Mouse (Mus musculus): ENCODE measurements around the gene Cdc42bpg. TPM values are rescaled to one million over a fixed set of nuclear protein-coding genes. Genes with fewer than 3 reads are reported as not detected.

Cdc42bpg gene
- total RNA-seq (2014; rRNA removed) (3.1 and 4.6 TPM in 2 replicates), polyA plus RNA-seq (2012; rRNA removed) (6.7 and 7.3 TPM in 2 replicates)

- H3K4me1 ChIP-seq (ENCODE audit: control insufficient read depth, insufficient read depth, low read length), result peaks cover 13% of the 10 kb centered on the region
Observed at GRCm38 (mm10) chr19:6306137-6306551, at the start of gene Cdc42bpg. Gene Cdc42bpg, plus strand, starts transcription at chr19:6306456.

GRCm38 (mm10) chr19:6260428-6260827 lies 45.8 kb upstream of the Cdc42bpg start:
- Histone ChIP-seq H3K27ac (replicated peaks; ENCODE audit: insufficient read depth, low read depth, low read length) (no peak overlapping the region), H3K36me3 (ENCODE audit: control insufficient read depth, insufficient read depth, low read length) (peaks cover 11% of the 10 kb centered on the region), H3K27me3 (ENCODE audit: control insufficient read depth, insufficient read depth, low read length) (no peaks in the 10 kb centered on the region), H3K4me1 (ENCODE audit: control insufficient read depth, insufficient read depth, low read length) (peaks cover 11% of the 10 kb centered on the region), H3K9ac (ENCODE audit: low read depth, low read length) (no peak overlapping the region), H3K79me2 (ENCODE audit: control insufficient read depth, insufficient read depth, low read length) (peaks cover 9% of the 10 kb centered on the region; the same call in 1 of the 2 replicates), H3K4me3 (ENCODE audit: insufficient read depth, low read depth, low read length) (no peak overlapping the region)
- no peak for TF ChIP-seq POLR2A (IDR thresholded peaks at IDR 0.05; ENCODE audit: extremely low read depth, insufficient read depth, low read length)
- peak; percentile 57 for TF ChIP-seq CTCF (IDR thresholded peaks at IDR 0.05; ENCODE audit: low read depth, low read length)
- DNase-seq (ENCODE audit: extremely low read depth, low read depth, low spot score), result no peak
- 87% methylated on average over 2 of the region's 2 CpGs for WGBS

More at GRCm38 (mm10) chr19:6306137-6306551, at the start of gene Cdc42bpg:
- Histone ChIP-seq H3K27ac (replicated peaks; ENCODE audit: insufficient read depth, low read depth, low read length) (peak within 1 kb of the TSS; percentile 48), H3K79me2 (ENCODE audit: control insufficient read depth, insufficient read depth, low read length) (no peaks in the 10 kb centered on the region), H3K9ac (ENCODE audit: low read depth, low read length) (peak within 1 kb of the TSS; percentile 89), H3K27me3 (ENCODE audit: control insufficient read depth, insufficient read depth, low read length) (no peaks in the 10 kb centered on the region), H3K4me3 (ENCODE audit: insufficient read depth, low read depth, low read length) (peak within 1 kb of the TSS; percentile 66), H3K36me3 (ENCODE audit: control insufficient read depth, insufficient read depth, low read length) (no peaks in the 10 kb centered on the region)
- peak; percentile 61 for DNase-seq (ENCODE audit: extremely low read depth, low read depth, low spot score)
- no peak for TF ChIP-seq POLR2A (IDR thresholded peaks at IDR 0.05; ENCODE audit: extremely low read depth, insufficient read depth, low read length)
- TF ChIP-seq CTCF (IDR thresholded peaks at IDR 0.05; ENCODE audit: low read depth, low read length), result no peak
- 3% methylated on average over 36 of the region's 38 CpGs for WGBS

GRCm38 (mm10) chr19:6260946-6261345 lies 45.3 kb upstream of the Cdc42bpg start:
- Histone ChIP-seq H3K4me1 (ENCODE audit: control insufficient read depth, insufficient read depth, low read length) (peaks cover 14% of the 10 kb centered on the region), H3K27me3 (ENCODE audit: control insufficient read depth, insufficient read depth, low read length) (no peaks in the 10 kb centered on the region), H3K9ac (ENCODE audit: low read depth, low read length) (no peak overlapping the region), H3K27ac (replicated peaks; ENCODE audit: insufficient read depth, low read depth, low read length) (no peak overlapping the region), H3K79me2 (ENCODE audit: control insufficient read depth, insufficient read depth, low read length) (peaks cover 9% of the 10 kb centered on the region; the same call in 1 of the 2 replicates), H3K36me3 (ENCODE audit: control insufficient read depth, insufficient read depth, low read length) (peaks cover 8% of the 10 kb centered on the region), H3K4me3 (ENCODE audit: insufficient read depth, low read depth, low read length) (no peak overlapping the region)
- WGBS, result 80% methylated on average over 4 of the region's 4 CpGs
- TF ChIP-seq POLR2A (IDR thresholded peaks at IDR 0.05; ENCODE audit: extremely low read depth, insufficient read depth, low read length) (no peak), CTCF (IDR thresholded peaks at IDR 0.05; ENCODE audit: low read depth, low read length) (peak; percentile 55)
- DNase-seq (ENCODE audit: extremely low read depth, low read depth, low spot score), result no peak

GRCm38 (mm10) chr19:6261379-6261778 lies 44.9 kb upstream of the Cdc42bpg start:
- H3K27ac ChIP-seq (replicated peaks; ENCODE audit: insufficient read depth, low read depth, low read length), result no peak overlapping the region
- H3K4me3 ChIP-seq (ENCODE audit: insufficient read depth, low read depth, low read length), result no peak overlapping the region
- H3K36me3 ChIP-seq (ENCODE audit: control insufficient read depth, insufficient read depth, low read length), result peaks cover 8% of the 10 kb centered on the region
- TF ChIP-seq POLR2A (IDR thresholded peaks at IDR 0.05; ENCODE audit: extremely low read depth, insufficient read depth, low read length) (no peak), CTCF (IDR thresholded peaks at IDR 0.05; ENCODE audit: low read depth, low read length) (no peak)
- WGBS, result 94% methylated on average over 14 of the region's 14 CpGs
- H3K27me3 ChIP-seq (ENCODE audit: control insufficient read depth, insufficient read depth, low read length), result no peaks in the 10 kb centered on the region
- no peak for DNase-seq (ENCODE audit: extremely low read depth, low read depth, low spot score)
- peaks cover 16% of the 10 kb centered on the region for H3K4me1 ChIP-seq (ENCODE audit: control insufficient read depth, insufficient read depth, low read length)
- no peak overlapping the region for H3K9ac ChIP-seq (ENCODE audit: low read depth, low read length)
- H3K79me2 ChIP-seq (ENCODE audit: control insufficient read depth, insufficient read depth, low read length), result peaks cover 9% of the 10 kb centered on the region; the same call in 1 of the 2 replicates

- no peaks in the 10 kb centered on the region for H3K27me3 ChIP-seq (ENCODE audit: control insufficient read depth, insufficient read depth, low read length)
- no peak overlapping the region for H3K4me3 ChIP-seq (ENCODE audit: insufficient read depth, low read depth, low read length)
- H3K9ac ChIP-seq (ENCODE audit: low read depth, low read length), result no peak overlapping the region
- WGBS, result 64% methylated on average over 7 of the region's 7 CpGs
- peaks cover 19% of the 10 kb centered on the region for H3K4me1 ChIP-seq (ENCODE audit: control insufficient read depth, insufficient read depth, low read length)
- peaks cover 9% of the 10 kb centered on the region; the same call in 1 of the 2 replicates for H3K79me2 ChIP-seq (ENCODE audit: control insufficient read depth, insufficient read depth, low read length)
- TF ChIP-seq CTCF (IDR thresholded peaks at IDR 0.05; ENCODE audit: low read depth, low read length) (peak; percentile 98), POLR2A (IDR thresholded peaks at IDR 0.05; ENCODE audit: extremely low read depth, insufficient read depth, low read length) (no peak)
- peaks cover 4% of the 10 kb centered on the region; the same call in 1 of the 2 replicates for H3K36me3 ChIP-seq (ENCODE audit: control insufficient read depth, insufficient read depth, low read length)
- peak overlapping the region; percentile 82 for H3K27ac ChIP-seq (replicated peaks; ENCODE audit: insufficient read depth, low read depth, low read length)
- peak; percentile 62 for DNase-seq (ENCODE audit: extremely low read depth, low read depth, low spot score)
Observed at GRCm38 (mm10) chr19:6262222-6262621, 44.0 kb upstream of the Cdc42bpg start.

- peak; percentile 93 for DNase-seq (ENCODE audit: extremely low read depth, low read depth, low spot score)
- H3K4me1 ChIP-seq (ENCODE audit: control insufficient read depth, insufficient read depth, low read length), result peaks cover 24% of the 10 kb centered on the region
- TF ChIP-seq CTCF (IDR thresholded peaks at IDR 0.05; ENCODE audit: low read depth, low read length) (no peak), POLR2A (IDR thresholded peaks at IDR 0.05; ENCODE audit: extremely low read depth, insufficient read depth, low read length) (peak; percentile 94)
- H3K27me3 ChIP-seq (ENCODE audit: control insufficient read depth, insufficient read depth, low read length), result no peaks in the 10 kb centered on the region
- WGBS, result 29% methylated on average over 8 of the region's 8 CpGs
- H3K79me2 ChIP-seq (ENCODE audit: control insufficient read depth, insufficient read depth, low read length), result peaks cover 9% of the 10 kb centered on the region; the same call in 1 of the 2 replicates
- H3K36me3 ChIP-seq (ENCODE audit: control insufficient read depth, insufficient read depth, low read length), result peaks cover 1% of the 10 kb centered on the region; the same call in 1 of the 2 replicates
- H3K9ac ChIP-seq (ENCODE audit: low read depth, low read length), result peak overlapping the region; percentile 88
- H3K27ac ChIP-seq (replicated peaks; ENCODE audit: insufficient read depth, low read depth, low read length), result peak overlapping the region; percentile 95
- H3K4me3 ChIP-seq (ENCODE audit: insufficient read depth, low read depth, low read length), result peak overlapping the region; percentile 60
Observed at GRCm38 (mm10) chr19:6262839-6263433, 43.3 kb upstream of the Cdc42bpg start.
